Mouse (Mus musculus) lung, adult 2 months (tissue): ENCODE data around the gene Lsm12.

Source experiments
- CTCF ChIP-seq: fragments of 200-500 bp; IDR thresholded peaks from 2 replicates; pipeline ENCODE4 v1.5.1; 2011; ENCODE audit warnings: mild to moderate bottlenecking, low read length, control low read depth; ENCODE audit not compliant: insufficient read depth
- POLR2A ChIP-seq: fragments of 200-500 bp; IDR thresholded peaks from 2 replicates; pipeline ENCODE4 v1.6.1; 2011; ENCODE audit warnings: low read depth, mild to moderate bottlenecking, control low read depth, low read length, borderline replicate concordance; ENCODE audit errors: extremely low read depth

- TF ChIP-seq CTCF (no peak), POLR2A (no peak)
Observed at GRCm38 (mm10) chr11:102144957-102145470, 40.1 kb downstream of the Lsm12 start.
